Mouse (Mus musculus) hindbrain, embryonic 15.5 days (tissue): ENCODE data around the gene Slc26a8. TPM values are rescaled to one million over a fixed set of nuclear protein-coding genes. Genes with fewer than 3 reads are reported as not detected.

Experiments used
- ATAC-seq: fragments of 200-750 bp; cut with Nextera tagmentation; 2 replicates; pipeline ENCODE4 v1.8.0; 2017; ENCODE audit warnings: low read depth, moderate number of reproducible peaks, moderate TSS enrichment; ENCODE audit not compliant: low FRiP score
- H3K27ac ChIP-seq: fragments of 300-500 bp; sonication (generic); replicated peaks from 2 replicates; pipeline ENCODE4 v1.5.1; 2015; ENCODE audit warnings: mild to moderate bottlenecking, inconsistent platforms
- H3K27me3 ChIP-seq: fragments of 300-500 bp; sonication (generic); 2 replicates; pipeline ENCODE4 v1.6.1; 2015; ENCODE audit warnings: control low read depth, inconsistent platforms
- H3K36me3 ChIP-seq: fragments of 300-500 bp; sonication (generic); 2 replicates; pipeline ENCODE4 v1.6.1; 2015; ENCODE audit warnings: control low read depth, inconsistent platforms
- H3K4me1 ChIP-seq: fragments of 300-500 bp; sonication (generic); replicated peaks from 2 replicates; pipeline ENCODE4 v1.6.1; 2015; ENCODE audit warnings: control low read depth, inconsistent platforms
- H3K4me2 ChIP-seq: fragments of 300-500 bp; sonication (generic); 2 replicates; pipeline ENCODE4 v1.6.1; 2015; ENCODE audit warnings: moderate library complexity, mild to moderate bottlenecking, inconsistent platforms
- H3K4me3 ChIP-seq: fragments of 300-500 bp; sonication (generic); 2 replicates; pipeline ENCODE4 v1.5.1; 2015; ENCODE audit warnings: mild to moderate bottlenecking, inconsistent platforms
- H3K9ac ChIP-seq: fragments of 300-500 bp; sonication (generic); 2 replicates; pipeline ENCODE4 v1.6.1; 2015; ENCODE audit warnings: inconsistent platforms
- H3K9me3 ChIP-seq: fragments of 300-500 bp; sonication (generic); 2 replicates; pipeline ENCODE4 v1.6.1; 2016; ENCODE audit warnings: control low read depth, inconsistent platforms
- WGBS: fragments of 180-500 bp; shearing (Covaris S2); methylation state at CpG from one replicate; pipeline ENCODE4 v1.1.7; 2015; 5-methylcytosine and 5-hydroxymethylcytosine counted together
- polyA plus RNA-seq: library from polyadenylated mRNA; unstranded; fragments of >200 nt; fragmentation: Nextera tagmentation; extraction: Ambion mirVana; gene quantifications from 2 replicates; pipeline ENCODE4 v1.2.1, GENCODE M21; 2015

Gene Slc26a8
- polyA plus RNA-seq, 1 experiment from 2014 or later, result 1.5 TPM

DNA sequence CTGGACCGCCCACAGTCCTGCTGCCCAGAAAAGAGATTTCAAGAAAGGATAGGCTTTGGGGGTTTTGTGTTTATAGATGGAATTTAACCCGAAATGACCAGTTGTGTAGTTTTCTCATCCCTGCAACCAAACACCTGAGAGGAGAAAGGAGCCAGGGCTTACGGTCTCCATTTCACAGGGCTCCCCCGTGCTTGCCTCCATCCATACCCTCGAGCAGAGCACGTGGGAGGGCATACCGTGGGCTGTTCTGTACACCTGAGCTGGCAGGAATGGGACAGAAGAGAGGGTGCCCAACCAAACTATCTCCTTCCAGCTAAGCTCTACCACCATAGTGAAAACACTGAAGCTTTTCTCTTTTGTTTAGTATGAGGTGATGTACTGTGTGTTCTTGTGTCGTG is 20.3 kb upstream of the Slc26a8 start:
- Histone ChIP-seq H3K4me3 (no peak overlapping the region), H3K4me1 (peaks cover 13% of the 10 kb centered on the region; the same call in 1 of the 2 replicates), H3K27me3 (no peaks in the 10 kb centered on the region), H3K36me3 (peaks cover 17% of the 10 kb centered on the region), H3K9ac (no peak overlapping the region), H3K4me2 (no peak overlapping the region), H3K9me3 (no peaks in the 10 kb centered on the region), H3K27ac (no peak overlapping the region)
- ATAC-seq, result no peak
- 97% methylated on average over 8 of the region's 8 CpGs for whole genome bisulfite sequencing

DNA sequence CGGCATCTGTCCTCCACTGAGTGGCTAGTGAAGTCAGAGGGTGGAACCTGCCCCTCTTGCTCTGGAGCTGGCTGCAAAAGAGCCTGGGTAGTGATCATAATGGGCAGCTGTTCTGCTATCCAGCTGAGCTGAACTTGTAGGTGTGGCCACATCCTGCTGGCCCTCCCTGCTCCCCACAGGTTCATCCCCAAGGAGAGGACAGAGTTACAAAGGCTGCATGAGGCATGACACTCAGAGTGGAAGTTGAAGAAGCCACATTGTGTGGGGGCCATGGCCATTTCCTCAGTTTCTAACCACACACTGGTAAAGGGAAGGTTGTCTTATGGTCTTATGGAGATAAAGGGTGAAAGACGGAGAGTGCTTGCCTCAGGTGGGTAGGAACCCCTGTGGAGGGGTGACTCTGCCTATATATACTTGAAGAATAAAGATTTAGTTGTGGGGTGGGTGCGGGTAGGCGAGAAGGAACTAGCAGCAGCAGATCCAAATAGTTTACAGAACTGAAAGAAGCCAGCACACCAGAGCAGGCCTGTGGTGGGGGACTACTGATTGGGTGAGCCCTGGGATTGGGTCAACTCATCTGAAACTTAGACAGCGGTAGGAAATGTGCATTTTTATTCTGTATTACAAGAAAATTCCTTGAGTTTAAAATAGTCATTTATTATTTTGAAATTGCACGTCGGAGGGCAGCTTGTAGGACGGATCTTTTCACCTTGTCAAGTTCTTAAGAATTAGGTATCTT is 19.7 kb upstream of the Slc26a8 start:
- ATAC-seq, result no peak
- Histone ChIP-seq H3K4me1 (peaks cover 13% of the 10 kb centered on the region; the same call in 1 of the 2 replicates), H3K9ac (no peak overlapping the region), H3K27ac (no peak overlapping the region), H3K9me3 (no peaks in the 10 kb centered on the region), H3K4me2 (no peak overlapping the region), H3K27me3 (no peaks in the 10 kb centered on the region), H3K36me3 (peaks cover 11% of the 10 kb centered on the region), H3K4me3 (no peak overlapping the region)
- WGBS, result 88% methylated on average over 8 of the region's 8 CpGs

DNA sequence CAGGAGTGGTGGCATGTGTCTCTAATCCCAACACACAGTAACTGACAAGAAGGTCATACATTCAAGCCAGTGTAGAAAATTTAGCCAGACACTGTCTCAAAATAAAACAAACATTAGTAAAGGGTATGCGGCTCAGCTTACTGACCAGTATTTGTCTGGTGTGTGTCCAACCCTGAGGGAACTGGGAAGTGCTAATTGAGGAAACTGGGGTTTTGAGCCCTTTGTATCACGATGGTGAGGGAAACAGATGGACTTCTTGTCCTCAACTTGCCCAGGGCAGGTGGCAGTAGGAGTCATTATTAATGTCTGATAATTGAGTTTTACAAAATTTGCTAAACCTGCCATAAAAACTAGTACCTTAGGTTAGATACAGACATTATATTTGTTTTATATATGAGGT is 19.0 kb upstream of the Slc26a8 start:
- Histone ChIP-seq H3K27me3 (no peaks in the 10 kb centered on the region), H3K4me2 (no peak overlapping the region), H3K36me3 (peaks cover 4% of the 10 kb centered on the region), H3K9me3 (no peaks in the 10 kb centered on the region), H3K27ac (no peak overlapping the region), H3K4me1 (peaks cover 13% of the 10 kb centered on the region; the same call in 1 of the 2 replicates), H3K4me3 (no peak overlapping the region), H3K9ac (no peak overlapping the region)
- ATAC-seq, result no peak
- 53% methylated on average over 2 of the region's 2 CpGs for WGBS

DNA sequence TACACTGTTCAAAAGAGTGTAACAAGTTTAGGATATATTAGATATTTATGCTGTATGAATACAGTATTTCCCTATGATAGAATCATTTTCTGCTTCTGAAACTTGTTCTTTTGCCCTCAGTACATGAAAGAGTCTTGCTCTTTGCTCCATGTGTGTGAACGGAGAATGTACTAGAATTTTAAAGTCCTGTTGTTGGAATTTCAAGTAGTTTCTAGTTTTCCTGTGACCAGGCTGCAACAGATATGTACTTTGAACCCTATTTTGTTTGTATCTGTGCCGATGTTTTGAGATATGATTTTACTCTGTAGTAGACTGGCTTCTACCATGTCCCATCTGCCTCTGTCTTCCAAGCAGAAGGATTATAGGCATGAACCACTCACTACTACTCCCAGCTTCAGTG is 17.8 kb upstream of the Slc26a8 start:
- no peaks in the 10 kb centered on the region for H3K27me3 ChIP-seq
- no peaks in the 10 kb centered on the region for H3K36me3 ChIP-seq
- no peaks in the 10 kb centered on the region for H3K9me3 ChIP-seq
- no peak overlapping the region for H3K4me3 ChIP-seq
- WGBS, result 93% methylated on average over 2 of the region's 2 CpGs
- no peak overlapping the region for H3K4me2 ChIP-seq
- ATAC-seq, result no peak
- no peak overlapping the region for H3K9ac ChIP-seq
- H3K27ac ChIP-seq, result no peak overlapping the region
- H3K4me1 ChIP-seq, result peaks cover 13% of the 10 kb centered on the region; the same call in 1 of the 2 replicates

DNA sequence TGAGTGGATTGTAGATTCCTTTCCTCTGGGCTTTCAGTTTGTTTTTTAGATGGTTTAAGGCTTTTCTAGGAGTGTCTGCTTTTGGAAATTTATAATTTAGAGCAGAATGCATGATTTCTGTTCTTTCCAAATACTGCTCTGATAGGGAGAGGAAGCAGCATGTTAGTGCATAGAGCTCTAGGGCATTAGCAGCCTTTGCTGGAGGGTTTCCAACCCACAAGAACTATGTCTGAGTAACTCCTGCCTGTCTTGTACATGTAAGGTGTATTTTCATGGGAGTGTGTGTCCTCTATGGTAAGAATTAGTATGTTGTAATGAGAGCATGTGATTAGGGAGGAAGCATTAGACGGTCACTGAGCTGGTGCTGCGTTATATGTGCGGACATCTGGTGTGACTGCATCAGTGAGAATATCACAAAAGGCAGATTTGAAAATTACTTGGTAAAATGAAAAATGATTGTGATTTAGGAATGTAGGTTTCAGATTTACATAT is 17.1 kb upstream of the Slc26a8 start:
- Histone ChIP-seq H3K27ac (no peak overlapping the region), H3K9me3 (no peaks in the 10 kb centered on the region), H3K4me2 (no peak overlapping the region), H3K27me3 (no peaks in the 10 kb centered on the region), H3K4me1 (peaks cover 13% of the 10 kb centered on the region; the same call in 1 of the 2 replicates), H3K4me3 (no peak overlapping the region), H3K36me3 (no peaks in the 10 kb centered on the region), H3K9ac (no peak overlapping the region)
- no peak for ATAC-seq
- WGBS, result 87% methylated on average over 3 of the region's 3 CpGs

DNA sequence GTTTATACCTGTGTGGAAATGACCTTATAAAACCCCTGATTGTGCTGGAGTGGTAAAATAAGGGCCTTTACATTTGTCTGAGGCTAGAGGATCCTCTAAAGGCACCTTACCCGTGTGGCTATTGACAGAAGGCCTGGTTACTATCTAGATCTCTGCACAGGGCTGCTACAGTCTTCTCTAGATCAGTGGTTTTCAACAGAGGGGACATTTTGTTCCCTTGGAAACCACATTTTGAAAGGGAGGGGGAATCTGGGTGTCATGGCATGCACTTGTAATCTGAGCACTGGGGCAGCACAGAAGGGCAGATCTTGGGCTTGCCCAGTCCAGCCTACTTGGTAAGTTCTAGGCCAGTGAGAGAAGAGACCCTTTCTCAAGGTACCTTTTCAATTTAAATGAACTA is 16.7 kb upstream of the Slc26a8 start:
- Histone ChIP-seq H3K36me3 (no peaks in the 10 kb centered on the region), H3K4me2 (no peak overlapping the region), H3K9ac (no peak overlapping the region), H3K4me3 (no peak overlapping the region), H3K4me1 (peaks cover 13% of the 10 kb centered on the region; the same call in 1 of the 2 replicates), H3K9me3 (no peaks in the 10 kb centered on the region), H3K27me3 (no peaks in the 10 kb centered on the region), H3K27ac (no peak overlapping the region)
- WGBS, result 66% methylated on average over 1 of the region's 1 CpGs
- ATAC-seq, result no peak

DNA sequence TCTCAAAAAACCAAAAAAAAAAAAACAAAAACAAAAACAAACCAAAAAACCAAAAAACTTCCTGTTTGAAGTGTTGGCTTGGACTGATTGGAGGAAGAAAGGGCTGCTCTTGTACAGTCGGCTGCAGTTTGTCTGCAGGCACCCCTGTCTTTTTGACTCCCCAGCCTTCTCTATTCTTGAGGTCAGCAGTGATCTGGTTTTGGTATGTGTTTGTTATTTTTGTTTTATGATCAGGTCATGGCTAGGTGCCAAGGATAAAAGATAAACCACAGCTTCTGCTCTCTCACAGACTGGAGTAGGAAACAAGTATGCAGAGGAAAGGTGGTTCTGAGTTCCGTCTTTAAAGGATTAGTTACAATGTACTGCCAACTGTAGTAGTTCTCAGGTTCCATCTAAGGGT is 12.6 kb upstream of the Slc26a8 start:
- H3K9ac ChIP-seq, result no peak overlapping the region
- H3K4me3 ChIP-seq, result no peak overlapping the region
- no peak overlapping the region for H3K4me2 ChIP-seq
- 82% methylated on average over 2 of the region's 2 CpGs for WGBS
- no peaks in the 10 kb centered on the region for H3K27me3 ChIP-seq
- H3K27ac ChIP-seq, result no peak overlapping the region
- H3K36me3 ChIP-seq, result no peaks in the 10 kb centered on the region
- no peak for ATAC-seq
- H3K4me1 ChIP-seq, result peaks cover 15% of the 10 kb centered on the region
- no peaks in the 10 kb centered on the region for H3K9me3 ChIP-seq

DNA sequence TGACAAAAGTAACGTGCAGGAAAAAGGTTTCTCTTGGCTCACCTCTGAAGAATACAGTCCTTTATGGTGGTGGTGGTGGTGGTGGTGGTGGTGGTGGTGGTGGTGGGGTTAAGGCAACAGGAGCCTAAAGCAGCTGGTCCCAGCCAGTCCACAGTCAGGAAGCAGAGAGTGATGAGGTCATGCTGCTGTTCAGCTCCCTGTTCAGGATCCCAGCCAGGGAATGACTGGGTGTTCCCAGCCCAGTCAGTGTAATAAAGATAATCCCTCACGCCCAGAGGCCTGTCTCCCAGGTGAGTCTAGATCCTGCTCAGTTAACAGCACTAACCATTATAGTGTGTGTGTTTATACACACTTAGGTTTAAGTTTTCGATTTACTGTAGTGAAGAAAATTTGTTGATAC is 11.7 kb upstream of the Slc26a8 start:
- H3K9ac ChIP-seq, result no peak overlapping the region
- no peak overlapping the region for H3K4me3 ChIP-seq
- no peaks in the 10 kb centered on the region for H3K9me3 ChIP-seq
- H3K27ac ChIP-seq, result no peak overlapping the region
- no peak overlapping the region for H3K4me2 ChIP-seq
- H3K4me1 ChIP-seq, result peaks cover 22% of the 10 kb centered on the region
- WGBS, result 93% methylated on average over 3 of the region's 3 CpGs
- ATAC-seq, result no peak
- no peaks in the 10 kb centered on the region for H3K36me3 ChIP-seq
- no peaks in the 10 kb centered on the region for H3K27me3 ChIP-seq

DNA sequence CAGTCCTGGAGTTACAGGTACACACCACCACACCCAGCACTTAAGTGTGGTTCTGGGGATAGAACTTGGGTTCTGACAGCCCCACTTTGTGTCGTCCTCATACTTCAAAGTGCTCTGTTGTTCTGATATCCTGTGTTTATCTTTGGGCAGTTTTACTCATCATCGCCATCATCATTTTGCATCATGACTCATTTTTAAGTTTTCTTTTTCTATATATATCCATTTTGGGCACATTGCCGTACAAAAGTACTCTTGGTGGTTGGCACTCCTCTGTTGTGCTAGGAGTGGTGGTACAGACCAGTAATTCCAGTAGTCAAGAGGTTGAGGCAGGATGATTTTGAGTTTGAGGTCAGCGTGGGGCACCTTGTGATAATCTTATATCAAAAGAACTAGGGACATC is 11.1 kb upstream of the Slc26a8 start:
- Histone ChIP-seq H3K9me3 (no peaks in the 10 kb centered on the region), H3K4me3 (no peak overlapping the region), H3K36me3 (no peaks in the 10 kb centered on the region), H3K4me2 (no peak overlapping the region), H3K9ac (no peak overlapping the region), H3K27ac (no peak overlapping the region), H3K4me1 (peaks cover 24% of the 10 kb centered on the region), H3K27me3 (no peaks in the 10 kb centered on the region)
- ATAC-seq, result no peak
- WGBS, result 94% methylated on average over 4 of the region's 4 CpGs

DNA sequence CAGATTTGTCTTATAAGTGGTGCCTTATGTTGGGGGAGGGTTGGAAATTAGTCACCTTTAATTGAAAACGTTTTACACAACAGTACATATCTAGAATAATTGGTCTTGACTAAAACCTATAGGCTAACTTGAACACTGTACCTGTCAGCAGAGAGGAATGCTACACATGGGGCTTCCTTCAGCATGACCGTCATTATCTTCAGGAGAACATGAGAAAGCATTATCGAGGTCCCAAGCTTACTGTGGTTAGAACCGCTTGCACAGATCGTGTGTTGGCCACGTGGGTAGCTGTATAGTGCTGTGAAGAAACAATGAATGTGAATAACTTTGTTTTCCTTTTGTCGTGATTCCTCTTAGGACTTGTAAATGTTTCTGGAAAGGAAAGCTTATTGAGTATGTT is 9.8 kb upstream of the Slc26a8 start:
- H3K27me3 ChIP-seq, result no peaks in the 10 kb centered on the region
- H3K4me3 ChIP-seq, result no peak overlapping the region
- no peaks in the 10 kb centered on the region for H3K36me3 ChIP-seq
- no peaks in the 10 kb centered on the region for H3K9me3 ChIP-seq
- no peak overlapping the region for H3K4me2 ChIP-seq
- no peak overlapping the region for H3K9ac ChIP-seq
- 82% methylated on average over 7 of the region's 7 CpGs for WGBS
- no peak overlapping the region for H3K27ac ChIP-seq
- ATAC-seq, result no peak
- H3K4me1 ChIP-seq, result peaks cover 27% of the 10 kb centered on the region

DNA sequence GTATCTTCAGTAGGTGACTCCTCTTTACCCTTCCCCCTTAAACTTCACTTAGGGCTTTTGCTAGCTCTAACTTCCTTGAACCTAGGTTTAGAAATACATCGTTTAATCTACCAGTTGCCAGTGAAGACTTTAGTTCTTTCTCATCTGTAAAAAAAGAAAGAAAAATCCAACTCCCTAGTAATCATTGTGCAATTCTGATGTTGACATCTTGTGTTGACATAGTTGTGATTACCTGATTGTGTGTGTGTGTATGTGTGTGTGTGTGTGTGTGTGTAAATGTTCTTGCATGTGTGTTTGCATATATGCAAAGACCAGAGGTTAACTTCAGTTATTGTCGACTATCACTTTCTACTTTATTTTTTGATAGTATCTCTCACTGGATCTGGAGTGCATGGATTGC is 8.6 kb upstream of the Slc26a8 start:
- Histone ChIP-seq H3K4me3 (no peak overlapping the region), H3K27me3 (no peaks in the 10 kb centered on the region), H3K36me3 (no peaks in the 10 kb centered on the region), H3K4me1 (peaks cover 34% of the 10 kb centered on the region), H3K4me2 (no peak overlapping the region), H3K27ac (no peak overlapping the region), H3K9ac (no peak overlapping the region), H3K9me3 (no peaks in the 10 kb centered on the region)
- ATAC-seq, result no peak
- WGBS, result 82% methylated on average over 2 of the region's 2 CpGs

DNA sequence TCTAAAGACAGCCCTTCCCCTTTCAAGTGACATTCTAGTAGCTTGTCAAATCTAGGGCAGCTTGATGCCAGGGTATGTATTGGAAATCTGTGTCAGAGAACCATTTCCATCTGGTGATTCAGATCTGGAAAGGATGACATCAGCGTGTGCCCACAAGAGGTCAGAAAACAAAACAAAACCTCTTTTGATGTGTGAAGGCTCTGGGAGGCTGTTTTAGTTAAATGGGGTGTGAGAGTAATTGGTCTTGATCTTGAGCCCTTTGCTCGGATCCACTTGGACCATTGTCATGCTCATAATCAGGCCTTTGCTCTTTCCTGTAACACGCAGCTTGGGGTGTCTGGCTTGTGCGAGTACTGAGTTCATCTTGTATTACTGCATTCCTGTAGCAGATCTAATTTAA is 8.2 kb upstream of the Slc26a8 start:
- WGBS, result 29% methylated on average over 4 of the region's 4 CpGs
- no peak overlapping the region for H3K9ac ChIP-seq
- no peaks in the 10 kb centered on the region for H3K27me3 ChIP-seq
- no peaks in the 10 kb centered on the region for H3K36me3 ChIP-seq
- no peak overlapping the region for H3K4me3 ChIP-seq
- H3K9me3 ChIP-seq, result no peaks in the 10 kb centered on the region
- no peak for ATAC-seq
- no peak overlapping the region for H3K27ac ChIP-seq
- peaks cover 38% of the 10 kb centered on the region for H3K4me1 ChIP-seq
- no peak overlapping the region for H3K4me2 ChIP-seq
